Mouse (Mus musculus) kidney, postnatal 25 days (tissue): ENCODE results near the gene 2510002D24Rik.
"Not testable (repeated sequence)": the region's sequence is repeated elsewhere in the genome, so short reads cannot be mapped to it uniquely, and the experiment has no call there.

Source experiments
- DNase-seq, 2 experiments: peaks; one replicate each; pipeline ENCODE4 v3.0.0; 2021; ENCODE audit warnings: mixed read lengths in 2 of 2

2510002D24Rik gene

DNA sequence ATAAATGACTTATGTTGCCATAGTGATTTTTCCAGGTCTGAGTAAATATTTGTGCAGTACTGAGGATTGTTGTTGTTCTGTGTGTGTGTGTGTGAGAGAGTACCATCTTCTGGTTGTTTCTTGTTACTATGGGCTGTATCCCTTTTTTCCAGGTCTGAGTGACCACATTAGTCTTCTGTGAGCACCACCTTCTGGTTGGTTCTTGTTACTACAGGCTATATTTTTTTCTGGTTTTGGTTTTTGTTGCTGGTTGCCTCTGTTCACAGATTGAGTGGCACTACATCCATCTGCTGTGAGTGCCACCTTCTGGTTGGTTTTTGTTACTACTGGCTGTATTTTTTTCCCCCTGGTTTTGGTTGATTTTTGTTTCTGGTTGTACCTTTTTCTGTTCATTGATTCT, 22.2 kb downstream of the 2510002D24Rik start:
- DNase-seq, result peak in 1 of 2 experiments; percentile 30

DNA sequence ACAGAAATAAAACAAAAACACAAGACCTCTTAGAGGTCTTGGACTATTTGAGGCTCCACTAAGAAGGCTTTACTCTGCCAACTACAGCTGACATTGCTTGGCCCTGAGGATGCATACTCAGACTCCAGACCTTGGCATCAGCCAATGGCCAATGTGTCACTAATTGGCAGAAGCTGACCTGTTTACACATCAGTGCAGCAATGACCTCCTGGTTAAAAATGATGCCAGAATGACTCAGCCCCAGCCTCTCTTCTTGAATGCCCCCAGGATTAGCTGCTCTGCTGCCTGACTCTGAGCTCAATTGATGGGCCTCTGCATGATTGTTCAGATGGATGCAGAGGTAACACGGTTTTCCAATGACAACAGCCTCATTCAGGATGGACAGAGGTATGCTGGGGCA, 23.8 kb downstream of the 2510002D24Rik start:
- peak; percentile 22 to 58 for DNase-seq

DNA sequence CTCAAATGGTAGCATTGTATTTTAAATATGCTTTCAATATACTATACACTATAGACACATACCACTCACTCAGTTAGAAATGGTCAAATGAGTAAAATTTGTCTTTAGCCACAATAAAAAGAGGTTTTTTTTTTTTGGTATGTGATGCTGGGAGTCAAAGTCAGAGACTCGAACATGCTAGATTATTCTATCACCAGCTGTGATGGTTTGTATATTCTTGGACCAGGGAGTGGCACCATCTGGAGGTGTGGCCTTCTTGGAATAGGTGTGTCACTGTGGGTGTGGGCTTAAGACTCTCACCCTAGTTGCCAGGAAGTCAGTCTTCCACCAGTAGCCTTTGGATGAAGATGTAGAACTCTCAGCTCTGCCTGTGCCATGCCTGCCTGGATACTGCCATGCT, 34.1 kb downstream of the 2510002D24Rik start:
- not testable (repeated sequence) for DNase-seq

DNA sequence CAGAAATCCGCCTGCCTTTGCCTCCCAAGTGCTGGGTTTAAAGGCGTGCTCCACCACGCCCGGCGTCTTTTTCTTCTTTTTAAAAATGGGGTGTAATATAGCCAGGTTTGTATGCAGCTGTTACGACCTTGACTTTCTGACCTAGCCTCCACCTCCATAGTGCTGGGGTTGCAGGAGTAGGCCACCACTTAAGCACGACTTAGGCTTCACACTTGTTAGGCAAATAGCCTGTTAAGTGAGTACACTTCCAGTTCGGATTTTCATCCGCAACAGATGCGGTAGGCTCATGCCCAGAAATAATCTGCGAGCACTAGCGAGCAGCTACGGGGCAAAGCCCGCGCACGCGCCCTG, 39.7 kb downstream of the 2510002D24Rik start:
- DNase-seq, result peak in 1 of 2 experiments; percentile 31

DNA sequence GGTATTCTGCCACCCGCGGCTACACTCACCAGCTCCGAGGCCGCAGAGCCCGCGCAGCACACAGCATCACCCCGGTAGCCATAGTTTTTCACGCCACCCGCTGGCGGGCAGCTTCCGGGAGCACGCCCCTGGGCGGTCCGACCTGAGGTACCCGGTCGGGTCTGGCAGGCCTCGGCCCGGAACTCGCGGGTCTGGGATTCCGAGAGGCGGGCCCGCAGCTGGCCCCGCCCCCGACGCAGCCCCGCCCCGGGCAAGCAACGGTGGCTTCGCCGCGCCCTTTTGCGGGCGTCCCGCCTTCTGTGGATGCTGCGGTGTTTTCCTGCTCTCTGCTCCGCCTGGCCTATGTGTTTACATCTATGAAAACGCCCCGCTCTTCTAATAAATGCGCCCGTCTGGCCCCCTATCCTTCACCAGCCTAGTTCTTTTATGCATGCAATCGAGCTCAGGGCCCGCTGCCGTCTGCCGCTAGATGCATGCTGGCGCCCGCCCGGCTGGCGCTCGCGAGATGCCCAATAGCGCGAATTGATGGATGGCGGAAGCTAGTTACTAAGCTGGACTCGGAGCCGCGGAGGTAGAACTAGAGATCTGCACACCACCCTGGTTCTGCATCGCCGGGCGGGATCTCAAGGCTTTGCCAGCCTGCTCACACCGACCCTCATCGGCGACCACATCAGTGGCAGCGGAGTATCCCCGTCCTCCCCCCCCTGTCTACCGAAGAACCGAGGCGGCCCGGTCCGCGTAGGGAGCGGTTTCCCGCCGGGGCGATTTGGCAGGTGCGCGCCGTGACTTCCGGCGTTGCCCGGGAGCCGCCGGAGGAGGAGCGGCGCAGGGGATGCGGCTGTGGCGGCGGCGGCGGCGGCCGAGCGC, 40.3 kb downstream of the 2510002D24Rik start, which contains the start of the genes Mrpl40 and Hira:
Gene Mrpl40, minus strand, starts transcription at position 421 of the 867 bp plus-strand sequence.
Gene Hira, plus strand, starts transcription at position 596 of the 867 bp plus-strand sequence.
- peak; percentile 94 to 97 for DNase-seq

DNA sequence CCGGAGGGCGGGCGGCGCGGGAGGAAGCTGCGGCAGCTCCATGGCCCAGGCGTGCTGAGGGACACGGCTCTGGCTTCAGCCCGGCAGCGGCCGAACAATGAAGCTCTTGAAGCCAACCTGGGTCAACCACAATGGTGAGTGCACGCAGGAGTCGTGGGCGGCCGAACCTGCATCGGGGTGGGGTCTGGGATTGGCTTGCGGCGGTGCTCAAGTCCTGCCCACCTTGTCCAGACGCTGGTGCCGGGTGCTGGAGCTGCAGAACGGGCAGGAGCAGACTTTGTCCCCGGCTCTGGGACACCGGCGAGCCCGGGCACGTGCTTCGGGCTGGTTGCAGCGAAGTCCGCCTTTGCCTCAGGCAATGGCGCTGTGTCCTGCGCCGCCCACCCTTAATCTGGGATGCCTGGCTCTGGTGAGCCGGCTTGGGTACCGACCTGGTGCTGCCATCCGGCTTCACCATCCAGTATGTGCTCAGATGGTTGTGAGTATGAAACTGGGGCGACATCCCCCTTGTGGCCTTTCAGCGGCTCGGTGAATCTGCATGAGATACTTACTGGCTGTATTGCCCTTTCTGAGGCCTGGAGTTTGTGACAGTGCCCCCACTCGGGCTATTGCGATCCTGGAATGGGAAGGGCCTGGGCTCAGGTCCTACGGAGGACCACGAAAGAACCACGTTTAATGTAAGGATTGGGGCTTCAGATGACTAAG, 41.2 kb downstream of the 2510002D24Rik start:
- DNase-seq, result peak; percentile 59 to 86

DNA sequence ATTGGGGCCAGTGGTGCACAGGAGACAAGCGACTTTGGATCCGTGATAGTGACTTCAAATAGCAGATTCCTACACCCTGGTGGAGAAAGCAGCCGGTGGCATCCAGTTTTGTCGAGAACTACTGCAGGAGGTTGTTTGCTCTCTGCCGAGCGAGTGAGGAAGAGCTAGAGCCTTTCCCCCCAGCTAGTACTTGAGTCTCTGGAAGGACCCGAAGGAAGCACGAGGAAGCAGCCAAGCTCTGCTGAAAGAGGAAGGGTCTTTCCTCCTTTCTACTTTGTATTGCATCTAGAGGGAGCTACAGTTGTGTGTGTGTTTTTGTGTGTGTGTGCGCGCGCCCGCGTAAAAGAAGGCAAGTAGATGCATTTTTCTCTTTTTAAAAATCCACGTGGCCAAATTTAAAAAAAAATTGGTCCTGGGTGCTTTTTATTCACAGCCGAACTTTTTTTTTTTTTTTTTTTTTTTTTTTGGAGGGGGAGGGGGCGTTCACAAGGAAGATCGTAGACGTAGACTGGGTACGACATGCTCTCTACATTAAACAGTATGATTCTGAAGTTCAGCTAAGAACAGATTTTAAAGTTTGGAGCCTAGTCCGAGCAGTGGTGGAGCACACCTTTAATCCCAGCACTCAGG, 41.8 kb downstream of the 2510002D24Rik start:
- DNase-seq, result peak in 1 of 2 experiments; percentile 2

DNA sequence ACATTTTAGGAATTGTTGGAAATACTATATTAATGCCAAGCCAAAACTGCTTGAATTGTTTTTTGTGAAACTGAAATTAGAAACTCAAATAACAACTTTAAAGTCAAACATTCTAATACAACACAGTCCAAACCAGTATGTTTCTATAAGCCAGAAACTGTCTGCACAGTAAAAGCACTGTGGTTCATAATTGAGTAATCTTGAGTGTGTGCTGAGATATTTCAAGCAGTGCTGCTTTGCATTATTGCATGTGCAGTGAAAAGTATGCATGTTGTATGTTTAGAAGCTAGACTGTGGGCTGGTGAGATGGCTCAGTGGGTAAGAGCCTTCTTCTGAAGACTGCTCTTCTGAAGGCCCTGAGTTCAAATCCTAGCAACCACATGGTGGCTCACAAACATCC, 47.7 kb downstream of the 2510002D24Rik start:
- no peak for DNase-seq
